Mouse (Mus musculus): ENCODE data around the gene Fmnl3.

The Fmnl3 gene

GRCm38 (mm10) chr15:99314891-99315290, 55.4 kb downstream of the Fmnl3 start:
- Histone ChIP-seq H3K36me3 (ENCODE audit: insufficient read depth, low read length) (peaks cover 100% of the 10 kb centered on the region), H3K9me3 (ENCODE audit: low read length) (no peaks in the 10 kb centered on the region), H3K4me3 (replicated peaks; ENCODE audit: low read length) (peak overlapping the region; percentile 65), H3K4me1 (replicated peaks; ENCODE audit: low read depth, low read length) (peaks cover 46% of the 10 kb centered on the region), H3K27me3 (ENCODE audit: insufficient read depth, low read length) (no peaks in the 10 kb centered on the region)
- no peak for TF ChIP-seq NANOG (IDR thresholded peaks at IDR 0.05; ENCODE audit: borderline replicate concordance, low read length)

- peaks cover 15% of the 10 kb centered on the region for H3K4me1 ChIP-seq (replicated peaks; ENCODE audit: low read depth, low read length)
- no peak overlapping the region for H3K4me3 ChIP-seq (replicated peaks; ENCODE audit: low read length)
- TF ChIP-seq NANOG (IDR thresholded peaks at IDR 0.05; ENCODE audit: borderline replicate concordance, low read length) (no peak), POU5F1 (IDR thresholded peaks at IDR 0.05; ENCODE audit: borderline replicate concordance, low read length) (no peak), CTCF (conservative IDR thresholded peaks at IDR 0.05; ENCODE audit: low read length) (no peak)
- no peaks in the 10 kb centered on the region for H3K27me3 ChIP-seq (ENCODE audit: insufficient read depth, low read length)
- H3K36me3 ChIP-seq (ENCODE audit: insufficient read depth, low read length), result peaks cover 100% of the 10 kb centered on the region
- no peaks in the 10 kb centered on the region for H3K9me3 ChIP-seq (ENCODE audit: low read length)
Observed at GRCm38 (mm10) chr15:99310617-99311016, 59.7 kb downstream of the Fmnl3 start.

- H3K4me3 ChIP-seq (replicated peaks; ENCODE audit: low read length), result no peak overlapping the region
- H3K4me1 ChIP-seq (replicated peaks; ENCODE audit: low read depth, low read length), result peaks cover 4% of the 10 kb centered on the region
- peaks cover 100% of the 10 kb centered on the region for H3K36me3 ChIP-seq (ENCODE audit: insufficient read depth, low read length)
- H3K9me3 ChIP-seq (ENCODE audit: low read length), result no peaks in the 10 kb centered on the region
- no peaks in the 10 kb centered on the region for H3K27me3 ChIP-seq (ENCODE audit: insufficient read depth, low read length)
- TF ChIP-seq NANOG (IDR thresholded peaks at IDR 0.05; ENCODE audit: borderline replicate concordance, low read length), result no peak
- TF ChIP-seq POU5F1 (IDR thresholded peaks at IDR 0.05; ENCODE audit: borderline replicate concordance, low read length), result no peak
- no peak for TF ChIP-seq CTCF (conservative IDR thresholded peaks at IDR 0.05; ENCODE audit: low read length)
Observed at GRCm38 (mm10) chr15:99309549-99309948, 60.7 kb downstream of the Fmnl3 start.

- H3K36me3 ChIP-seq (ENCODE audit: insufficient read depth, low read length), result peaks cover 94% of the 10 kb centered on the region
- no peak overlapping the region for H3K4me3 ChIP-seq (replicated peaks; ENCODE audit: low read length)
- no peaks in the 10 kb centered on the region for H3K9me3 ChIP-seq (ENCODE audit: low read length)
- H3K4me1 ChIP-seq (replicated peaks; ENCODE audit: low read depth, low read length), result no peaks in the 10 kb centered on the region
- no peaks in the 10 kb centered on the region for H3K27me3 ChIP-seq (ENCODE audit: insufficient read depth, low read length)
- TF ChIP-seq CTCF (conservative IDR thresholded peaks at IDR 0.05; ENCODE audit: low read length) (no peak), POU5F1 (IDR thresholded peaks at IDR 0.05; ENCODE audit: borderline replicate concordance, low read length) (no peak), NANOG (IDR thresholded peaks at IDR 0.05; ENCODE audit: borderline replicate concordance, low read length) (no peak)
Observed at GRCm38 (mm10) chr15:99307476-99307875, 62.8 kb downstream of the Fmnl3 start.

- TF ChIP-seq NANOG (IDR thresholded peaks at IDR 0.05; ENCODE audit: borderline replicate concordance, low read length), result no peak
- no peak for TF ChIP-seq POU5F1 (IDR thresholded peaks at IDR 0.05; ENCODE audit: borderline replicate concordance, low read length)
- TF ChIP-seq CTCF (conservative IDR thresholded peaks at IDR 0.05; ENCODE audit: low read length), result no peak
- Histone ChIP-seq H3K9me3 (ENCODE audit: low read length) (no peaks in the 10 kb centered on the region), H3K36me3 (ENCODE audit: insufficient read depth, low read length) (peaks cover 7% of the 10 kb centered on the region; the same call in 1 of the 2 replicates), H3K27me3 (ENCODE audit: insufficient read depth, low read length) (peaks cover 2% of the 10 kb centered on the region), H3K4me3 (replicated peaks; ENCODE audit: low read length) (peak overlapping the region; percentile 86), H3K4me1 (replicated peaks; ENCODE audit: low read depth, low read length) (peaks cover 34% of the 10 kb centered on the region)
Observed at GRCm38 (mm10) chr15:99296213-99296612, 74.1 kb downstream of the Fmnl3 start.

GRCm38 (mm10) chr15:99295484-99295981, 74.7 kb downstream of the Fmnl3 start, which contains the start of gene Fam186b:
TSS of gene Fam186b (minus strand) at chr15:99295888.
- peaks cover 7% of the 10 kb centered on the region; the same call in 1 of the 2 replicates for H3K36me3 ChIP-seq (ENCODE audit: insufficient read depth, low read length)
- H3K9me3 ChIP-seq (ENCODE audit: low read length), result no peaks in the 10 kb centered on the region
- peaks cover 2% of the 10 kb centered on the region for H3K27me3 ChIP-seq (ENCODE audit: insufficient read depth, low read length)
- peaks cover 34% of the 10 kb centered on the region for H3K4me1 ChIP-seq (replicated peaks; ENCODE audit: low read depth, low read length)
- TF ChIP-seq NANOG (IDR thresholded peaks at IDR 0.05; ENCODE audit: borderline replicate concordance, low read length) (no peak), POU5F1 (IDR thresholded peaks at IDR 0.05; ENCODE audit: borderline replicate concordance, low read length) (no peak), CTCF (conservative IDR thresholded peaks at IDR 0.05; ENCODE audit: low read length) (no peak)
- peak within 1 kb of the TSS; percentile 86 for H3K4me3 ChIP-seq (replicated peaks; ENCODE audit: low read length)

GRCm38 (mm10) chr15:99294813-99295374, 75.4 kb downstream of the Fmnl3 start, which contains the start of gene Prpf40b:
TSS of gene Prpf40b (plus strand) at chr15:99295087.
- peaks cover 2% of the 10 kb centered on the region for H3K27me3 ChIP-seq (ENCODE audit: insufficient read depth, low read length)
- H3K36me3 ChIP-seq (ENCODE audit: insufficient read depth, low read length), result peaks cover 7% of the 10 kb centered on the region; the same call in 1 of the 2 replicates
- H3K9me3 ChIP-seq (ENCODE audit: low read length), result no peaks in the 10 kb centered on the region
- peaks cover 34% of the 10 kb centered on the region for H3K4me1 ChIP-seq (replicated peaks; ENCODE audit: low read depth, low read length)
- H3K4me3 ChIP-seq (replicated peaks; ENCODE audit: low read length), result peak within 1 kb of the TSS; percentile 86
- no peak for TF ChIP-seq NANOG (IDR thresholded peaks at IDR 0.05; ENCODE audit: borderline replicate concordance, low read length)
- TF ChIP-seq CTCF (conservative IDR thresholded peaks at IDR 0.05; ENCODE audit: low read length), result no peak
- no peak for TF ChIP-seq POU5F1 (IDR thresholded peaks at IDR 0.05; ENCODE audit: borderline replicate concordance, low read length)

- TF ChIP-seq CTCF (conservative IDR thresholded peaks at IDR 0.05; ENCODE audit: low read length) (no peak), NANOG (IDR thresholded peaks at IDR 0.05; ENCODE audit: borderline replicate concordance, low read length) (no peak), POU5F1 (IDR thresholded peaks at IDR 0.05; ENCODE audit: borderline replicate concordance, low read length) (no peak)
- H3K4me3 ChIP-seq (replicated peaks; ENCODE audit: low read length), result peak overlapping the region; percentile 86
Observed at GRCm38 (mm10) chr15:99294287-99294686, 76.0 kb downstream of the Fmnl3 start.

More at GRCm38 (mm10) chr15:99294287-99294686, 76.0 kb downstream of the Fmnl3 start:
- Histone ChIP-seq H3K36me3 (ENCODE audit: insufficient read depth, low read length) (peaks cover 6% of the 10 kb centered on the region; the same call in 1 of the 2 replicates), H3K9me3 (ENCODE audit: low read length) (no peaks in the 10 kb centered on the region), H3K27me3 (ENCODE audit: insufficient read depth, low read length) (peaks cover 2% of the 10 kb centered on the region), H3K4me1 (replicated peaks; ENCODE audit: low read depth, low read length) (peaks cover 34% of the 10 kb centered on the region)
